Mouse (Mus musculus) lung, postnatal 4 days (tissue): ENCODE data around the gene Mettl5.

Experiments used
- DNase-seq, 2 experiments: peaks; one replicate each; pipeline ENCODE4 v3.0.0; 2021

Mettl5 gene

GRCm38 (mm10) chr2:69851427-69852058, 33.9 kb downstream of the Mettl5 start:
- no peak for DNase-seq

- no peak for DNase-seq
Observed at GRCm38 (mm10) chr2:69849215-69849614, 36.2 kb downstream of the Mettl5 start.

GRCm38 (mm10) chr2:69840261-69840660, 45.2 kb downstream of the Mettl5 start:
- no peak for DNase-seq

- DNase-seq = no peak
Observed at GRCm38 (mm10) chr2:69838707-69839106, 46.7 kb downstream of the Mettl5 start.

- DNase-seq = no peak
Observed at GRCm38 (mm10) chr2:69837996-69838395, 47.4 kb downstream of the Mettl5 start.

- DNase-seq = no peak
Observed at GRCm38 (mm10) chr2:69837244-69837967, 48.0 kb downstream of the Mettl5 start.

GRCm38 (mm10) chr2:69830116-69830515, 55.3 kb downstream of the Mettl5 start:
- DNase-seq = no peak

- DNase-seq = no peak
Observed at GRCm38 (mm10) chr2:69829680-69830079, 55.7 kb downstream of the Mettl5 start.

- DNase-seq = no peak
Observed at GRCm38 (mm10) chr2:69828031-69828430, 57.4 kb downstream of the Mettl5 start.

- peak in 1 of 2 experiments; percentile 66 for DNase-seq
Observed at GRCm38 (mm10) chr2:69826380-69826779, 59.0 kb downstream of the Mettl5 start.

GRCm38 (mm10) chr2:69825898-69826297, 59.5 kb downstream of the Mettl5 start:
- DNase-seq = no peak

- peak; percentile 47 to 65 for DNase-seq
Observed at GRCm38 (mm10) chr2:69823129-69823677, 62.2 kb downstream of the Mettl5 start.

- peak; percentile 51 to 65 for DNase-seq
Observed at GRCm38 (mm10) chr2:69822361-69823128, 62.9 kb downstream of the Mettl5 start.

- peak; percentile 38 to 43 for DNase-seq
Observed at GRCm38 (mm10) chr2:69821711-69822110, 63.7 kb downstream of the Mettl5 start, which contains the start of gene Klhl23. Gene Klhl23 (plus strand): TSS chr2:69821944.
